Mouse (Mus musculus) forebrain, embryonic 12.5 days (tissue): ENCODE data around the gene Mapk1. TPM values are rescaled to one million over a fixed set of nuclear protein-coding genes. Genes with fewer than 3 reads are reported as not detected.

Source experiments
- ATAC-seq: fragments of 200-750 bp; cut with Nextera tagmentation; 2 replicates; pipeline ENCODE4 v1.8.0; 2017; ENCODE audit warnings: moderate TSS enrichment; ENCODE audit not compliant: low FRiP score
- H3K27ac ChIP-seq: fragments of 300-500 bp; sonication (generic); 2 replicates; pipeline ENCODE4 v1.5.1; 2016; ENCODE audit warnings: mild to moderate bottlenecking
- H3K27me3 ChIP-seq: fragments of 300-500 bp; sonication (generic); 2 replicates; pipeline ENCODE4 v1.6.1; 2016; ENCODE audit warnings: mild to moderate bottlenecking
- H3K36me3 ChIP-seq: fragments of 300-500 bp; sonication (generic); replicated peaks from 2 replicates; pipeline ENCODE4 v1.6.1; 2016; ENCODE audit warnings: mild to moderate bottlenecking
- H3K4me1 ChIP-seq: fragments of 300-500 bp; sonication (generic); 2 replicates; pipeline ENCODE4 v1.6.1; 2016
- H3K4me2 ChIP-seq: fragments of 300-500 bp; sonication (generic); 2 replicates; pipeline ENCODE4 v1.6.1; 2016; ENCODE audit warnings: mild to moderate bottlenecking, moderate library complexity
- H3K4me3 ChIP-seq: fragments of 300-500 bp; sonication (generic); replicated peaks from 2 replicates; pipeline ENCODE4 v1.5.1; 2016; ENCODE audit warnings: mild to moderate bottlenecking
- H3K9ac ChIP-seq: fragments of 300-500 bp; sonication (generic); 2 replicates; pipeline ENCODE4 v1.6.1; 2016; ENCODE audit warnings: mild to moderate bottlenecking
- H3K9me3 ChIP-seq: fragments of 300-500 bp; sonication (generic); 2 replicates; pipeline ENCODE4 v1.6.1; 2016
- WGBS: fragments of 180-500 bp; shearing (Covaris S2); methylation state at CpG from one replicate; pipeline ENCODE4 v1.1.7; 2016; 5-methylcytosine and 5-hydroxymethylcytosine counted together
- polyA plus RNA-seq: library from polyadenylated mRNA; unstranded; fragments of >200 nt; fragmentation: Nextera tagmentation; extraction: Ambion mirVana; gene quantifications from 2 replicates; pipeline ENCODE4 v1.2.1, GENCODE M21; 2016

The Mapk1 gene
- polyA plus RNA-seq, 1 experiment from 2014 or later: 167 TPM

DNA sequence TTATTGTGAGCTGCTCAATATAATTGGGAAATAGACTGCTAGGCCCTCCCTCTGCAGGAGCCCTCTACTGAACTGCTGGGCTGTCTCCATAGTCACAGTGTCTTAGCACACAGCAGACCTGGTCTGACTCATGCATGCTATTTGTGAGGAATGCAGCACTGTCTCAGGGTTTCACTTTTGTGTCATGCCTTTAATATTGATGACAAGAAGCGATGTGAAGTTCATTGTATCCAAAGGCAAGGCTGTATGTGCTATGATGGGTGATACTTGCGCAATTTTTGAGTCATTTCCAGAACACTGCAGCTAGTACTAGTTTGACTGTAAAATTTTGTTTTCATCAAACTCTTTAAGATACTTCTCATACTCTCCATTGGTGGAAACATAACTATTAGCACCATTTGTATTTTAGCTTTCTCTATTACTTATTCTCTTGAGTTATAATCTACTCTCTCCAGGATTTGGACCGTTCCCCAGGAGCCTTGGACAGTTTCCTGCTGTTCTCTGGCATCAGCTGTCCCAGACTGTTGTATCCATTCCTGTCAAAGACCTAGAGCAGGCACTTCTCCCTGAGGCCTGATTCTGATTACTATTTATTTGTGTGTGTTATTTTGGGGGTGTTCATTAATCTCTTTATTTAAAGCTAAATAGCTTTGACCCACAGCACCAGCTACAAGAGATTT, 41.4 kb downstream of the Mapk1 start:
- H3K27ac ChIP-seq: no peak overlapping the region
- H3K9me3 ChIP-seq: no peaks in the 10 kb centered on the region
- no peak overlapping the region for H3K4me2 ChIP-seq
- peaks cover 69% of the 10 kb centered on the region for H3K36me3 ChIP-seq
- no peak for ATAC-seq
- no peak overlapping the region for H3K4me3 ChIP-seq
- H3K27me3 ChIP-seq: no peaks in the 10 kb centered on the region
- WGBS: 96% methylated on average over 3 of the region's 3 CpGs
- H3K9ac ChIP-seq: no peak overlapping the region
- no peaks in the 10 kb centered on the region for H3K4me1 ChIP-seq

DNA sequence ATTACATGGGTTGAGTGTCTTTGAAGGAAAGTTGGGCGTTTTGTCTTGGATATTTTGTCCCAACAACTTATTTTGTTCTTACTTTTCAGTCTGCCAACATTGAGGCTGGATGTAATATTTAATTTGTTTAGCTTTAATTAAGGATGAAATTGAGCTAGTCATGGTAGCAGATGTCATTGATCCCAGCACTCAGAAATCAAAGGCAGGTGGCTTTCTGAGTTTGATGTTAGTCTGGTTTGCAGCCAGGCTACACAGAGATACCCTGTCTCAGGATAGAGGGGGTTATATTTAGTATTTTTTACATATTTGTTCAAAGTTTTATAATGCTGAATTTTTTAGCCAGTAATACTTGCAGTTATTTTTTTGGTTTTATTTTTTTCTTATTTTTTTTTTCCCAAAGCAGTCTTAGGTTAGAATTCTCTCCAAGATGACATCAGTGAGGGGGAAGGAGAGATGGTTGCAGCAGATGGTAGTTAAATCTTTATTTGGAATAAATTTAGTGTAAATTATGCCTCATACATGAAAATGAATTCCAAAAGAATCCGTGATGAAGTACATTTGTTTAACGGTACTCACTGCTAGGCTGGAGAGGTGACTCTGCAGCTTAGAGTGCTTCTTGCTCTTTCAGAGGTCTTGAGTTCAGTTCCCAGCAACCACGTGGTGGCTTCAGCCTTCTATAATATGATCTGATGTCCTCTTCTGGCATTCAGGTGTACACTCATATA, 47.0 kb downstream of the Mapk1 start:
- no peak overlapping the region for H3K4me2 ChIP-seq
- H3K36me3 ChIP-seq: peaks cover 56% of the 10 kb centered on the region
- no peak for ATAC-seq
- no peaks in the 10 kb centered on the region for H3K27me3 ChIP-seq
- H3K27ac ChIP-seq: no peak overlapping the region
- 89% methylated on average over 4 of the region's 4 CpGs for WGBS
- no peaks in the 10 kb centered on the region for H3K9me3 ChIP-seq
- no peak overlapping the region for H3K9ac ChIP-seq
- no peaks in the 10 kb centered on the region for H3K4me1 ChIP-seq
- H3K4me3 ChIP-seq: no peak overlapping the region

DNA sequence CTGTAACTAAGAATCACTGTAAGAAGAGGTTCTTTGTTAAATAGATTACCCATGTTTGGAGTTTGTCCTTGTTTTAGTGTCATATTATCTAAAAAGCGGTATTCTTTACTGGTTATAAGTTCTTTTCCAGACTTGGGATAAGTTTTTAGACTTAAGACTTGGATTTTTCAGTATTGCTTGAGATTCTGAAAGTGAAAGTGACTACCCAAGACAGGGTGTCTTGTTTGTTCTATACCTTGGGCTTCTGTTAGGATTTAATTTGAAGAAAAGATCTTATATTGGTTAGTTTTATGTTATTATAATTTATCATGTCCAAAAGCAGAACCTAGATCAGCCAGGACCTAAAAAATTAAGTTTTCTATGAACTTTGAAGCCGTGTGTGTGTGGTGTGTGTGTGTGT, 50.6 kb downstream of the Mapk1 start:
- H3K4me3 ChIP-seq: no peak overlapping the region
- no peaks in the 10 kb centered on the region for H3K9me3 ChIP-seq
- WGBS: 92% methylated on average over 2 of the region's 2 CpGs
- no peaks in the 10 kb centered on the region for H3K4me1 ChIP-seq
- ATAC-seq: no peak
- H3K9ac ChIP-seq: no peak overlapping the region
- no peak overlapping the region for H3K4me2 ChIP-seq
- no peaks in the 10 kb centered on the region for H3K27me3 ChIP-seq
- H3K27ac ChIP-seq: no peak overlapping the region
- H3K36me3 ChIP-seq: peaks cover 63% of the 10 kb centered on the region

DNA sequence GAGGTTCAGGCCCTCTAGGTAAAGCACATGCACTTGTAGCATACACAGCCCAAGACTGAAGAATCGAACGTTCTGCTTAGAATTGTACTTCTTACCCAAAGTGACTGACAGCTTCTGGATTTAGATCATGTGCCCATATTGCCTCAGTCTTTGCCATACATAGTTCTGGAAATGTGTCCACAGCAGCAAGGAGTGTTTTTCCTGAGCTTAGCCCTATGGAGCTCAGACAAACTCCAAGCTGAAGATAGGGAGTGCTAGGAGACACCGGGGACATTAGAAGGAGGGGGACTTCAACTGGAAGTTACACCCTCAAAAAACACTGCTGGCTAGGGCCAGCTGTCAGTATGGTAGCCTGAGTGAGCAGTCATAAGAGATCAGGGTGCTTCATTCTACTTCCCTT, 57.5 kb downstream of the Mapk1 start:
- H3K9ac ChIP-seq: no peak overlapping the region
- no peak overlapping the region for H3K4me3 ChIP-seq
- no peaks in the 10 kb centered on the region; the same call in 1 of the 2 replicates for H3K4me1 ChIP-seq
- no peaks in the 10 kb centered on the region for H3K27me3 ChIP-seq
- WGBS: 96% methylated on average over 3 of the region's 3 CpGs
- peaks cover 89% of the 10 kb centered on the region for H3K36me3 ChIP-seq
- no peak overlapping the region for H3K27ac ChIP-seq
- ATAC-seq: no peak
- H3K9me3 ChIP-seq: no peaks in the 10 kb centered on the region
- H3K4me2 ChIP-seq: no peak overlapping the region

DNA sequence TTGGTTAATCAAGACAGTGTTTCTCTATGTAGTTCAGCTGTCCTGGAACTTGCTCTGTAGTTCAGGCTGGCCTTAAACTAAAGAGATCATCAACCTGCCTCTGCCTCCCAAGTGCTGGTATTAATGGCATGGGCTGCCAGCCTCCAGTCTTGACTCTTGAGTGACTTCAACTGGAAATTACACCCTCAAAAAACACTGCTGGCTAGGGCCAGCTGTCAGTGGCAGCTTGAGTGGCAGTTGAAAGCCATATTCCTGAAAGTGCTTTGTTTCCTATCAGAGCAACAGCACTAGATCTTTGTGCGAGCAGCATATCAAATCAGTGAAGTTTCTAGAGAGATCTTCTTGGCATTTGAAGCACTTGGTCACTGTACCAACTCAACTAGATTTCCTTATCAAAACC, 58.2 kb downstream of the Mapk1 start:
- Histone ChIP-seq H3K4me3 (no peak overlapping the region), H3K4me1 (no peaks in the 10 kb centered on the region; the same call in 1 of the 2 replicates), H3K36me3 (peaks cover 86% of the 10 kb centered on the region), H3K27me3 (no peaks in the 10 kb centered on the region), H3K9me3 (no peaks in the 10 kb centered on the region), H3K9ac (no peak overlapping the region), H3K4me2 (no peak overlapping the region), H3K27ac (no peak overlapping the region)
- ATAC-seq: no peak
- WGBS: 85% methylated on average over 1 of the region's 1 CpGs

DNA sequence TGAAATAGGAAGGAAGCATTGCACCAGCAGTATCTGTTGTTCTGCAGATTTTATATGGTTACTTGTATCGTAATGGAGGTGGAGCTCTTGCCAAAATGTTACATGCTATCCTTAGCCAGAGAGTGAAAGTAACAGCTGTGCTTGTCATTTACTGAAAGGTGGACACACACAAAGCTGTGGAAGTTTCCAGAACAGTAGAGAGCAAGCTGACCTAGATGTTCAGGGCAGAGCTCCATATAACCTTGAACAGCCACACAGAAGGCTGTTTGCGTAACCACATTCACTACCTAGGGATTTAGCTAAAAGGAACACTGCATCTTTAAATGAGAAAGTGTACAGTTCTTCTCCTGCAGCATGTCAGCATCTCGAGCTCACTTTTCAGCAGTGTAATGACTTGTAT, 61.1 kb downstream of the Mapk1 start:
- Histone ChIP-seq H3K36me3 (peaks cover 78% of the 10 kb centered on the region), H3K4me1 (no peaks in the 10 kb centered on the region; the same call in 1 of the 2 replicates), H3K27me3 (no peaks in the 10 kb centered on the region), H3K9ac (no peak overlapping the region), H3K27ac (no peak overlapping the region), H3K4me2 (no peak overlapping the region), H3K4me3 (no peak overlapping the region), H3K9me3 (no peaks in the 10 kb centered on the region)
- WGBS: 92% methylated on average over 3 of the region's 3 CpGs
- ATAC-seq: no peak

DNA sequence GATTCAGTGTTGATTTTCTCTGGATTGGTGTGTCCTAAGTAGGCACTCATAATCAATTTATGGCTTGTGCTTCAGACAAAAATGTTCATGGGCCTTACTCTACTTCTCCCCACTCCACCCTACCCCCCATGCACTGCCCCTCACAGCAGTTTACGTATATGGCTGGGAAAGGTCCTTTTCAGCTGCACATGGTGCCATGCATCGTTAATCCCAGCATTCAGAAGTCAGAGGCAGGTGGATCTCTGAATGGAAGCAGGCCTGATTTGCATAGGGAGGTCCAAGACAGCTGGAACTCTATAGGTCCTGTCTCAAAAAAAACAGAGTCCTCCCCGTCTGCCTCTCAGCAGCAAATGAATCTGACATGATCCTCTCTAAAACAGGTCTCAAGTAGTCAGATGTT, 62.1 kb downstream of the Mapk1 start:
- WGBS: 31% methylated on average over 3 of the region's 3 CpGs
- H3K4me2 ChIP-seq: no peak overlapping the region
- ATAC-seq: no peak

DNA sequence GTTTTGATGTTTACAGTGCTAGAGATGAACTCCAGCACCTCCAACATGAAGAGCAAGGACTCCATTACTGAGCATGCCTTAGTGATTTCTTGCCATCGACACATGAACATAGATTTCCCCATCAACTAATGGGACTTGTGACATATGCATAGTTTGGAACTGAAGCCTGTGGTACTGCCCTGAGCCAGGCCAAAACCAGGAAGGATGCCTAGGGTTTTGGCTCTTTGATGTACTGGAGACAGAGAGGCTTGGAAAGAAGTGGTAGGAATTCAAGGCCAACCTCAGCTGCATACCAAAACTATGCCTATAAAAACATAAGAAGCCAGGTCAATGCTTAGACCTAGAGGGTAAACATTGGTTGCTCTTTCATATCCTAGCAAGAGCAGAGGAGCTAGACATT, 66.7 kb downstream of the Mapk1 start:
- no peaks in the 10 kb centered on the region for H3K9me3 ChIP-seq
- H3K27ac ChIP-seq: no peak overlapping the region
- no peaks in the 10 kb centered on the region; the same call in 1 of the 2 replicates for H3K4me1 ChIP-seq
- no peak overlapping the region for H3K4me3 ChIP-seq
- H3K9ac ChIP-seq: no peak overlapping the region
- H3K4me2 ChIP-seq: no peak overlapping the region
- whole genome bisulfite sequencing: 97% methylated on average over 1 of the region's 1 CpGs
- H3K27me3 ChIP-seq: no peaks in the 10 kb centered on the region
- ATAC-seq: no peak
- H3K36me3 ChIP-seq: peaks cover 34% of the 10 kb centered on the region

More for the DNA sequence above, 62.1 kb downstream of the Mapk1 start:
- Histone ChIP-seq H3K27me3 (no peaks in the 10 kb centered on the region), H3K4me1 (no peaks in the 10 kb centered on the region; the same call in 1 of the 2 replicates), H3K9ac (no peak overlapping the region), H3K27ac (no peak overlapping the region), H3K4me3 (no peak overlapping the region), H3K9me3 (no peaks in the 10 kb centered on the region), H3K36me3 (peaks cover 78% of the 10 kb centered on the region)

DNA sequence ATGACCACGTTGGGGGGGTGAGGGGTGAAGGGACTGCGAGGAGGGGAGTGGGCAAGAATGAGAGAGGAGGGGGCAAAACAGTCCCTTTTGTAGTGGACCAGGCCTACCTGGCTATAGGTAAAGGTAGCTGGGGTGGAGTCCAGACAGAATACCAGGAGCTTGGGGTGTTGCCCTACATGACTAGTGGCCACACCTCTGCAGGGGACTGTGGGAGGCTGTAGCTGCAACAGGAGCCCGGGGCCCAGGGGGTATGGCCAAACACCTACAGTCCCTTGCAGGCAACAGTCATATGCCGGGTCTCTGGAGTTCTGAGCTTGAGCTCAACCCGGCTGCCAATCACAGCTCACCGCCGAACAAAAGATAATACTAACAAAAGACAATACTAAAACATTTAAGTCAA, 68.9 kb downstream of the Mapk1 start:
- no peak for ATAC-seq
- WGBS: 84% methylated on average over 7 of the region's 7 CpGs
- Histone ChIP-seq H3K27me3 (no peaks in the 10 kb centered on the region), H3K4me1 (peaks cover 13% of the 10 kb centered on the region), H3K9me3 (no peaks in the 10 kb centered on the region), H3K4me2 (no peak overlapping the region), H3K9ac (no peak overlapping the region), H3K27ac (no peak overlapping the region), H3K36me3 (peaks cover 27% of the 10 kb centered on the region), H3K4me3 (no peak overlapping the region)

DNA sequence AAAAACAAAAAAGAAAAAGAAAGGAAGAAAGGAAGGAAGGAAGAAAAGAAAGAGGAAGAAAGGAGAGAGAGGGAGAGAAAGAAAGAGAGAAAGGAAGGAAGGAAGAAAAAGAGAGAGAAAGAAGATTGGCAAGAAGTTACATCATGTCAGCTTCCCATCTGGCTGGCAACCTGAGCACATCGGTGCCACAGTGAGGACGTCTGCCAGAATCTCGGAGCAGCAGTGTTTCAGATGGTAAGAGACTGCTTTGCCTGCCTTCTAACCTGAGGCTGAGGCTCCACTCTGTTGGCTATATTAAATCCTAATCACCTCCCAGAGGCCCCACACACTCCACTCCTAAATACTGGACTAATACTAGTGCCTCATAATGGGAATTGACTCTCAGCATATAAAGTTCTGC, 70.7 kb downstream of the Mapk1 start:
- H3K27ac ChIP-seq: no peak overlapping the region
- ATAC-seq: no peak
- H3K4me3 ChIP-seq: no peak overlapping the region
- no peak overlapping the region for H3K9ac ChIP-seq
- H3K36me3 ChIP-seq: peaks cover 11% of the 10 kb centered on the region; the same call in 1 of the 2 replicates
- 78% methylated on average over 3 of the region's 3 CpGs for WGBS
- no peaks in the 10 kb centered on the region for H3K27me3 ChIP-seq
- no peaks in the 10 kb centered on the region for H3K9me3 ChIP-seq
- no peak overlapping the region for H3K4me2 ChIP-seq
- peaks cover 13% of the 10 kb centered on the region for H3K4me1 ChIP-seq

DNA sequence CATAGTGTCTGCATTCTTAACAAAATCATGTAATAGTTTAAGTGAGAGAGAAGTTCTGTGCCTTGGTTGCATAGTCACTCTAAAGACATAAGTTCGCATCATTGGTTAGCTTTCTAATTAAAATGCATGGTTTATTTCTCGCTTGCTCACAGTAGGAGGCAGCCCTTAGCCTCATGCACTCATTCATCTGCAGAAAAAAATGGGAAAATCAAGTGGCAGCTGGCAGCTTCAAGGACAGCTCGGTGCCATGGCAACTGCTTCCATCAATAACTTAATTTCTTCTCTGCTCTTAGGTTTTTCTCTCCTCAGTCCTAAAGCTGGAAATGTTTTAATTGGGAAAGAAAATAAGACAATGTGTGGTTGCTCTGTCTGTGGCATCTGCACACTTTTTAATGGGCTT, 72.4 kb downstream of the Mapk1 start:
- peak; percentile 75 for ATAC-seq
- Histone ChIP-seq H3K4me3 (no peak overlapping the region), H3K4me1 (peaks cover 13% of the 10 kb centered on the region), H3K27me3 (no peaks in the 10 kb centered on the region), H3K27ac (peak overlapping the region; percentile 77), H3K9ac (no peak overlapping the region), H3K36me3 (no peaks in the 10 kb centered on the region), H3K9me3 (no peaks in the 10 kb centered on the region), H3K4me2 (no peak overlapping the region)
- 21% methylated on average over 3 of the region's 3 CpGs for WGBS

DNA sequence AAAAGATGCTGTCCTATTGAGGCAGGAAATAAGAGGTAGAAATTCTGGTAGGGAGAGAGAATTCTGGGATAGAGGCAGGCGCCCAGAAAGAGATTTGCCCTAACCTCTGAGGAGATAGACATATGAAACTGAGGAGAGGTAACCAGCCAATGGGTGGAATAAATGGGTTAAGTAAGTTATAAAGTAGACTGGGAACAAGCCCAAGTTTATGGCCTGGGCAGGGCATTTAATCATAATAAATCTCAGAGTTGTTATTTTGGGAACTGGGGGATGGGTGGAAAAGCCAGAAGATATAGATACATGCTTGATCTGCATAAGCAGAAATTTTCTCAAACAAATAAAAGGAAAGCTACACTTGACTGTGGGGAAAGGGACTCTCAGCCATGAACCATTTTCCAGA, 79.2 kb downstream of the Mapk1 start:
- Histone ChIP-seq H3K9me3 (no peaks in the 10 kb centered on the region), H3K27me3 (no peaks in the 10 kb centered on the region), H3K36me3 (no peaks in the 10 kb centered on the region), H3K27ac (no peak overlapping the region), H3K4me2 (no peak overlapping the region), H3K9ac (no peak overlapping the region), H3K4me3 (no peak overlapping the region), H3K4me1 (no peaks in the 10 kb centered on the region)
- ATAC-seq: no peak
- 59% methylated on average over 1 of the region's 1 CpGs for WGBS

DNA sequence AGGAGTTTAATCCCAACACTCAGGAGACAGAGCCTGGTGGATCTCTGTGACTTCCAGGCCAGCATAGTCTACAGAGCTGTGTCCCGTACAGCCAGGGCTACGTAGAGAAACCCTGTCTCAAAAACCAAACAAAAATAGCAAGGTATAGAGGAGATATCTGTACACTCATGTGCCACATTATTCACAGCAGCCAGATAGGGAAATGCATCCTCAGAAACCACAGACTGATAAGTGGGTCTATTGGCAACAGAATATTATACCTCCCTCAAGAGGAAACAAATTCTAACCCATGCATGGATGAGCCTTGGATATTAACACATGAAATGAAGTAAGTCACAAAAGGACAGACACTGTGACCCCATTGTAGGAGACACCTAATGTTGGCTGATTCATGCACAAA, 84.4 kb downstream of the Mapk1 start:
- WGBS: 90% methylated on average over 2 of the region's 2 CpGs

More for the DNA sequence above, 84.4 kb downstream of the Mapk1 start:
- Histone ChIP-seq H3K9ac (no peak overlapping the region), H3K36me3 (peaks cover 8% of the 10 kb centered on the region), H3K4me2 (no peak overlapping the region), H3K27ac (no peak overlapping the region), H3K4me1 (peaks cover 18% of the 10 kb centered on the region), H3K9me3 (no peaks in the 10 kb centered on the region), H3K27me3 (no peaks in the 10 kb centered on the region), H3K4me3 (no peak overlapping the region)
- ATAC-seq: no peak
